Mouse (Mus musculus): Measurements from ENCODE around the gene Smcr8. TPM values are rescaled to one million over a fixed set of nuclear protein-coding genes. Genes with fewer than 3 reads are reported as not detected.
"Not testable (repeated sequence)": the region's sequence is repeated elsewhere in the genome, so short reads cannot be mapped to it uniquely, and the experiment has no call there.

The Smcr8 gene
- total RNA-seq, 2 experiments from 2014 or later = 16.1 to 16.6 TPM

- intact Hi-C loops (cut with DNase I) = loop anchor here (2.0 kb wide), 1 partner anchor 51 kb away; the partner anchor contains the start of gene Flii
Measured at GRCm38 (mm10) chr11:60777801-60778370, 562 bp downstream of the Smcr8 start.

GRCm38 (mm10) chr11:60779673-60780189 lies 2.4 kb downstream of the Smcr8 start:
- intact Hi-C loops (cut with DNase I) = loop anchor here (5.0 kb wide), 1 partner anchor 77 kb away; no protein-coding TSS in a partner anchor

More at GRCm38 (mm10) chr11:60777801-60778370, 562 bp downstream of the Smcr8 start:
- no peak for DNase-seq

GRCm38 (mm10) chr11:60784179-60784922 lies 7.0 kb downstream of the Smcr8 start:
- intact Hi-C loops (cut with DNase I) = loop anchor here (5.0 kb wide), 1 partner anchor 82 kb away; no protein-coding TSS in a partner anchor
- DNase-seq = no peak

More at GRCm38 (mm10) chr11:60779673-60780189, 2.4 kb downstream of the Smcr8 start:
- no peak for DNase-seq

- DNase-seq = peak; percentile 57 to 66
- intact Hi-C loops (cut with DNase I) = no loop called here
Measured at GRCm38 (mm10) chr11:60787595-60787994, 10.3 kb downstream of the Smcr8 start.

- DNase-seq = no peak
- intact Hi-C loops (cut with DNase I) = no loop called here
Measured at GRCm38 (mm10) chr11:60790472-60790871, 13.1 kb downstream of the Smcr8 start.

- intact Hi-C loops (cut with DNase I) = no loop called here
- DNase-seq = no peak
Measured at GRCm38 (mm10) chr11:60796342-60796741, 19.0 kb downstream of the Smcr8 start.

- no peak for DNase-seq
- intact Hi-C loops (cut with DNase I) = no loop called here
Measured at GRCm38 (mm10) chr11:60799977-60800376, 22.7 kb downstream of the Smcr8 start.

GRCm38 (mm10) chr11:60800892-60801291 lies 23.6 kb downstream of the Smcr8 start:
- DNase-seq = no peak
- intact Hi-C loops (cut with DNase I) = no loop called here

- peak; percentile 63 to 67 for DNase-seq
- intact Hi-C loops (cut with DNase I) = no loop called here
Measured at GRCm38 (mm10) chr11:60808286-60809070, 31.2 kb downstream of the Smcr8 start.

GRCm38 (mm10) chr11:60809546-60809945 lies 32.2 kb downstream of the Smcr8 start:
- intact Hi-C loops (cut with DNase I) = no loop called here
- DNase-seq = no peak

- intact Hi-C loops (cut with DNase I) = no loop called here
- DNase-seq = peak in 1 of 2 experiments; percentile 12
Measured at GRCm38 (mm10) chr11:60810046-60810965, 33.0 kb downstream of the Smcr8 start.

- intact Hi-C loops (cut with DNase I) = no loop called here
- DNase-seq = peak; percentile 95
Measured at GRCm38 (mm10) chr11:60811054-60811460, 33.7 kb downstream of the Smcr8 start.

- intact Hi-C loops (cut with DNase I) = loop anchor here (2.0 kb wide), 1 partner anchor 15 kb away; no protein-coding TSS in a partner anchor
- DNase-seq = not testable (repeated sequence)
Measured at GRCm38 (mm10) chr11:60811618-60812017, 34.3 kb downstream of the Smcr8 start, which contains the start of gene Shmt1. Gene Shmt1 (minus strand): TSS chr11:60811718.

- no peak for DNase-seq
- intact Hi-C loops (cut with DNase I) = no loop called here
Measured at GRCm38 (mm10) chr11:60816398-60816797, 39.1 kb downstream of the Smcr8 start.

- no peak for DNase-seq
- intact Hi-C loops (cut with DNase I) = no loop called here
Measured at GRCm38 (mm10) chr11:60823771-60824170, 46.4 kb downstream of the Smcr8 start.

- intact Hi-C loops (cut with DNase I) = no loop called here
- DNase-seq = no peak
Measured at GRCm38 (mm10) chr11:60825191-60825590, 47.9 kb downstream of the Smcr8 start.

- intact Hi-C loops (cut with DNase I) = loop anchor here (2.0 kb wide), 1 partner anchor 14 kb away; no protein-coding TSS in a partner anchor
- no peak for DNase-seq
Measured at GRCm38 (mm10) chr11:60826700-60827099, 49.4 kb downstream of the Smcr8 start.

- intact Hi-C loops (cut with DNase I) = loop anchor here (2.0 kb wide), 1 partner anchor 15 kb away; no protein-coding TSS in a partner anchor
- no peak for DNase-seq
Measured at GRCm38 (mm10) chr11:60827241-60827945, 50.1 kb downstream of the Smcr8 start.

GRCm38 (mm10) chr11:60828903-60829302 lies 51.6 kb downstream of the Smcr8 start:
- DNase-seq = peak in 1 of 2 experiments; percentile 36
- intact Hi-C loops (cut with DNase I) = no loop called here

All from heart, postnatal 10 days (tissue).